9 mouse cellular contexts compared by ENCODE assay signal in the genomic region with DNA sequence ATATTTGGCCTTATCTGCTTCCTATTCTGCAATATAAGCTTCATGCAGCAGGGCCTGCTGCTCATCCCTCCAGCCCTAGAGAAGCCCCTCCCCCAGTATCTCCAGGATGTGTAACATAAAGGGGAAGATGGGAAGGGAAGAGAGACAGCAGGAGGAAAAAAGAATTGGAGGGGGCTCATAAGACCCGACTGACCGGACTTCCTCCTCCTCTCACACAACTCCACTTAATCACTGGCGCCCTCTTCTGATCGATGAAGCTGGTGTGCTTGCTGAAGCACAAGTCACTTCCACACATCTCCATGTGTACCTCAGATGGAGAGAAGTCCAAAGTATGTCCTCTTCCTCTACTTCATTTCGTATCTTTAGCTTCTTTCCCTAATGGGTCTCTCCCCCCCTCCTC.
DNase-seq lines count a peak whose midpoint lies in the region; ATAC-seq and TF ChIP-seq lines count a peak whose summit lies in the region.
"Had no signal": no experiment of that assay in that cellular context is flagged by ENCODE, and none has a peak within 500 bp of the region (broad histone marks: within the 10 kb centered on the region; RNA-seq: fewer than 3 reads in every experiment).

No protein-coding gene starts in this region.

- no peaks in the 10 kb centered on the region for H3K36me3 ChIP-seq in ES-Bruce4 (ENCODE audit: control insufficient read depth, insufficient read depth, low read length, poor library complexity, severe bottlenecking)
- H3K36me3 ChIP-seq in hindbrain, embryonic 12.5 days: no peaks in the 10 kb centered on the region
- H3K36me3 ChIP-seq: neural tube, embryonic 12.5 days had no signal

- H3K27me3 ChIP-seq in ES-Bruce4 (ENCODE audit: control insufficient read depth, insufficient read depth, low read length, poor library complexity, severe bottlenecking): no peaks in the 10 kb centered on the region
- peaks cover 6% of the 10 kb centered on the region; the same call in 1 of the 2 replicates for H3K27me3 ChIP-seq in hindbrain, embryonic 12.5 days
- H3K27me3 ChIP-seq: neural tube, embryonic 12.5 days had no signal

- H3K27ac ChIP-seq in ES-Bruce4 (ENCODE audit: insufficient read depth, low read length): no peak overlapping the region
- no peak overlapping the region for H3K27ac ChIP-seq in hindbrain, embryonic 12.5 days
- H3K27ac ChIP-seq: neural tube, embryonic 12.5 days had no signal

- no peaks in the 10 kb centered on the region for H3K9me3 ChIP-seq in ES-Bruce4 (replicated peaks; ENCODE audit: control insufficient read depth, insufficient read depth, low read length, poor library complexity, severe bottlenecking)
- H3K9me3 ChIP-seq in hindbrain, embryonic 12.5 days (replicated peaks): no peaks in the 10 kb centered on the region
- H3K9me3 ChIP-seq: neural tube, embryonic 12.5 days had no signal

- no peak for TF ChIP-seq POLR2A in ES-Bruce4 (IDR thresholded peaks at IDR 0.05; ENCODE audit: insufficient read depth, low read length)

- peak; percentile 55 for TF ChIP-seq CTCF in ES-Bruce4 (IDR thresholded peaks at IDR 0.05; ENCODE audit: low read depth, low read length)

- ATAC-seq in hindbrain, embryonic 12.5 days (ENCODE audit: low FRiP score): 0 out of 2 replicates have a peak, but pooled peaks have one; percentile 38

- no peaks in the 10 kb centered on the region for H3K4me1 ChIP-seq in ES-Bruce4 (ENCODE audit: control insufficient read depth, insufficient read depth, low read length)
- peaks cover 5% of the 10 kb centered on the region; the same call in 1 of the 2 replicates for H3K4me1 ChIP-seq in hindbrain, embryonic 12.5 days

- no peak overlapping the region for H3K4me3 ChIP-seq in ES-Bruce4 (ENCODE audit: low read depth, low read length)
- no peak overlapping the region for H3K4me3 ChIP-seq in hindbrain, embryonic 12.5 days
- H3K4me3 ChIP-seq: neural tube, embryonic 12.5 days had no signal

- intact Hi-C loops in heart, postnatal 14 days (cut with DNase I): loop anchor here (2.0 kb wide), 1 partner anchor 89 kb away; no protein-coding TSS in a partner anchor

- peak; percentile 8 to 43 for DNase-seq in heart, postnatal 14 days
- DNase-seq in heart, adult 9 months (ENCODE audit: low spot score in 2 of 2): no peak
- DNase-seq in cerebellum, adult 11-12 months: peak; percentile 5
- peak; percentile 78 for DNase-seq in lung, postnatal 10 days
- no peak for DNase-seq in adipocyte (ENCODE audit: low spot score)
- no peak for DNase-seq in thymus, postnatal 14 days

- WGBS in hindbrain, embryonic 12.5 days: 2% methylated on average over 4 of the region's 5 CpGs

- H3K4me2 ChIP-seq in hindbrain, embryonic 12.5 days (replicated peaks): no peak overlapping the region
- H3K4me2 ChIP-seq: neural tube, embryonic 12.5 days had no signal

- H3K9ac ChIP-seq in ES-Bruce4 (ENCODE audit: low read depth, poor library complexity, severe bottlenecking): no peak overlapping the region
- no peak overlapping the region for H3K9ac ChIP-seq in hindbrain, embryonic 12.5 days
- H3K9ac ChIP-seq: neural tube, embryonic 12.5 days had no signal

- no peak for TF ChIP-seq EP300 in ES-Bruce4 (IDR thresholded peaks at IDR 0.05; ENCODE audit: insufficient read depth, low read depth, low read length)

Comparison
In these comparisons a context has a peak if more than half of its experiments do, and no peak if none do; other contexts are left out.
1. DNase-seq: peak in heart, postnatal 14 days (2 of 2), cerebellum, adult 11-12 months (single experiment) and lung, postnatal 10 days (single experiment); none in heart, adult 9 months (0 of 2), adipocyte (single experiment) and thymus, postnatal 14 days (single experiment).